In genomic region chr11:119129281-119130058, GRCm38 (mm10) we compare ENCODE assay signal across 8 mouse cellular contexts. TPM values are rescaled to one million over a fixed set of nuclear protein-coding genes. Genes with fewer than 3 reads are reported as not detected.
DNase-seq lines count a peak whose midpoint lies in the region; ATAC-seq lines count a peak whose summit lies in the region.

No protein-coding gene starts in this region.

- intact Hi-C loops in gastrocnemius, postnatal 36 days (cut with DNase I): loop anchor here (5.0 kb wide), 1 partner anchor 87 kb away; the partner anchor contains the start of gene Cbx8

- H3K9ac ChIP-seq in intestine, embryonic 15.5 days: no peak overlapping the region

- H3K27ac ChIP-seq in embryonic facial prominence, embryonic 10.5 days (replicated peaks): peak overlapping the region; percentile 2; the same call in 1 of the 2 replicates
- no peak overlapping the region for H3K27ac ChIP-seq in intestine, embryonic 15.5 days
- H3K27ac ChIP-seq in midbrain, embryonic 10.5 days (replicated peaks): no peak overlapping the region

- H3K9me3 ChIP-seq in embryonic facial prominence, embryonic 10.5 days: no peaks in the 10 kb centered on the region; the same call in 1 of the 2 replicates
- 0 out of 2 replicates have a peak, but pooled peaks cover 4% of the 10 kb centered on the region for H3K9me3 ChIP-seq in intestine, embryonic 15.5 days
- no peaks in the 10 kb centered on the region; the same call in 1 of the 2 replicates for H3K9me3 ChIP-seq in midbrain, embryonic 10.5 days (replicated peaks)

- 42% methylated on average over 18 of the region's 18 CpGs for WGBS in embryonic facial prominence, embryonic 10.5 days
- WGBS in intestine, embryonic 15.5 days: 53% methylated on average over 18 of the region's 18 CpGs
- WGBS in midbrain, embryonic 10.5 days: 57% methylated on average over 18 of the region's 18 CpGs

- ATAC-seq in intestine, embryonic 15.5 days: no peak

- peak; percentile 88 for DNase-seq in adrenal gland, adult 2 months
- no peak for DNase-seq in embryonic facial prominence, embryonic 10.5 days (ENCODE audit: low spot score)
- DNase-seq in midbrain, embryonic 10.5 days (ENCODE audit: low spot score): no peak
- no peak for DNase-seq in testis, postnatal 10 days (ENCODE audit: low spot score)
- no peak for DNase-seq in embryo, embryonic 10.5 days (ENCODE audit: low spot score)
- DNase-seq in gastrocnemius, postnatal 36 days: no peak
- DNase-seq in frontal cortex, postnatal 10 days (ENCODE audit: low spot score in 2 of 2): no peak

- H3K36me3 ChIP-seq in embryonic facial prominence, embryonic 10.5 days (replicated peaks): no peaks in the 10 kb centered on the region
- H3K36me3 ChIP-seq in intestine, embryonic 15.5 days: no peaks in the 10 kb centered on the region
- no peaks in the 10 kb centered on the region for H3K36me3 ChIP-seq in midbrain, embryonic 10.5 days

- peaks cover 66% of the 10 kb centered on the region for H3K4me1 ChIP-seq in embryonic facial prominence, embryonic 10.5 days
- peaks cover 65% of the 10 kb centered on the region for H3K4me1 ChIP-seq in intestine, embryonic 15.5 days (replicated peaks)
- peaks cover 70% of the 10 kb centered on the region for H3K4me1 ChIP-seq in midbrain, embryonic 10.5 days

- peaks cover 97% of the 10 kb centered on the region for H3K27me3 ChIP-seq in embryonic facial prominence, embryonic 10.5 days (replicated peaks; ENCODE audit: low read depth, poor library complexity, severe bottlenecking)
- H3K27me3 ChIP-seq in intestine, embryonic 15.5 days (replicated peaks): no peaks in the 10 kb centered on the region
- peaks cover 78% of the 10 kb centered on the region for H3K27me3 ChIP-seq in midbrain, embryonic 10.5 days (ENCODE audit: low read depth, poor library complexity, severe bottlenecking)

- peak overlapping the region; percentile 40 for H3K4me3 ChIP-seq in embryonic facial prominence, embryonic 10.5 days
- H3K4me3 ChIP-seq in intestine, embryonic 15.5 days (replicated peaks): no peak overlapping the region
- H3K4me3 ChIP-seq in midbrain, embryonic 10.5 days: peak overlapping the region; percentile 34; the same call in 1 of the 2 replicates

- H3K4me2 ChIP-seq in intestine, embryonic 15.5 days (replicated peaks): peak overlapping the region; percentile 39

RNA-seq across cellular contexts. Expression of gene Cbx4, which starts 43.4 kb away (rescaled TPM):
- 100 to 1,000 TPM; 144 to 197 TPM for total RNA-seq in adrenal gland, adult 2 months (2021)
- polyA plus RNA-seq in adrenal gland, adult 2 months (2012; rRNA removed): 89.0 and 127 TPM in 2 replicates
- polyA plus RNA-seq in embryonic facial prominence, embryonic 10.5 days (2016; fragmentation: Nextera tagmentation; extraction: Ambion mirVana): 4.7 and 5.2 TPM in 2 replicates
- polyA plus RNA-seq in intestine, embryonic 15.5 days (2015; fragmentation: Nextera tagmentation; extraction: Ambion mirVana): 10.7 and 11.2 TPM in 2 replicates
- polyA plus RNA-seq in midbrain, embryonic 10.5 days (2016; fragmentation: Nextera tagmentation; extraction: Ambion mirVana): 5.1 and 7.1 TPM in 2 replicates
- 1 to 10 TPM; 1.6 to 3.0 TPM for total RNA-seq in gastrocnemius, postnatal 36 days (2021)
